Mouse (Mus musculus): Measurements from ENCODE around the gene Scarf2.

The Scarf2 gene

GRCm38 (mm10) chr16:17796971-17797811 is at the start of gene Scarf2:
TSS of gene Scarf2 (plus strand) at chr16:17797282.
- peak; percentile 71 for DNase-seq (ENCODE audit: low read depth, low spot score)

GRCm38 (mm10) chr16:17753001-17753400 is 44.1 kb upstream of the Scarf2 start:
- no peak for DNase-seq (ENCODE audit: low read depth, low spot score)

GRCm38 (mm10) chr16:17753686-17754085 is 43.4 kb upstream of the Scarf2 start:
- no peak for DNase-seq (ENCODE audit: low read depth, low spot score)

- DNase-seq (ENCODE audit: low read depth, low spot score), result no peak
These were observed 39.3 kb upstream of the Scarf2 start for GRCm38 (mm10) chr16:17757756-17758155.

GRCm38 (mm10) chr16:17758902-17759301 is 38.2 kb upstream of the Scarf2 start:
- DNase-seq (ENCODE audit: low read depth, low spot score), result no peak

GRCm38 (mm10) chr16:17759344-17759773 is 37.7 kb upstream of the Scarf2 start, which contains the start of gene Klhl22:
TSS of gene Klhl22 (plus strand) at chr16:17759618.
- DNase-seq (ENCODE audit: low read depth, low spot score), result peak; percentile 84

GRCm38 (mm10) chr16:17759813-17760321 is 37.2 kb upstream of the Scarf2 start:
- DNase-seq (ENCODE audit: low read depth, low spot score), result no peak

- DNase-seq (ENCODE audit: low read depth, low spot score), result peak; percentile 51
These were observed 36.4 kb upstream of the Scarf2 start for GRCm38 (mm10) chr16:17760657-17761056.

- no peak for DNase-seq (ENCODE audit: low read depth, low spot score)
These were observed 36.0 kb upstream of the Scarf2 start for GRCm38 (mm10) chr16:17761074-17761473.

- DNase-seq (ENCODE audit: low read depth, low spot score), result no peak
These were observed 33.0 kb upstream of the Scarf2 start for GRCm38 (mm10) chr16:17764108-17764511.

GRCm38 (mm10) chr16:17768834-17769233 is 28.2 kb upstream of the Scarf2 start:
- no peak for DNase-seq (ENCODE audit: low read depth, low spot score)

GRCm38 (mm10) chr16:17771117-17771865 is 25.8 kb upstream of the Scarf2 start:
- DNase-seq (ENCODE audit: low read depth, low spot score), result no peak

- no peak for DNase-seq (ENCODE audit: low read depth, low spot score)
These were observed 20.3 kb upstream of the Scarf2 start for GRCm38 (mm10) chr16:17776828-17777227.

- no peak for DNase-seq (ENCODE audit: low read depth, low spot score)
These were observed 18.9 kb upstream of the Scarf2 start for GRCm38 (mm10) chr16:17778223-17778622.

- DNase-seq (ENCODE audit: low read depth, low spot score), result no peak
These were observed 17.4 kb upstream of the Scarf2 start for GRCm38 (mm10) chr16:17779692-17780091.

GRCm38 (mm10) chr16:17785337-17785736 is 11.7 kb upstream of the Scarf2 start:
- no peak for DNase-seq (ENCODE audit: low read depth, low spot score)

GRCm38 (mm10) chr16:17792728-17793127 is 4.4 kb upstream of the Scarf2 start:
- DNase-seq (ENCODE audit: low read depth, low spot score), result no peak

GRCm38 (mm10) chr16:17794047-17794446 is 3.0 kb upstream of the Scarf2 start:
- DNase-seq (ENCODE audit: low read depth, low spot score), result no peak

GRCm38 (mm10) chr16:17795643-17796042 is 1.4 kb upstream of the Scarf2 start:
- DNase-seq (ENCODE audit: low read depth, low spot score), result no peak

GRCm38 (mm10) chr16:17796519-17796918 is 563 bp upstream of the Scarf2 start:
- no peak for DNase-seq (ENCODE audit: low read depth, low spot score)

GRCm38 (mm10) chr16:17797812-17798311 is 780 bp downstream of the Scarf2 start:
- peak; percentile 46 for DNase-seq (ENCODE audit: low read depth, low spot score)

All from forelimb bud, embryonic 11.5 days (tissue).